Mouse (Mus musculus) ES-E14 (cell line): ENCODE measurements around the gene Adamts14. TPM values are rescaled to one million over a fixed set of nuclear protein-coding genes. Genes with fewer than 3 reads are reported as not detected.

Experiments used
- DNase-seq: peaks from one replicate; pipeline ENCODE4 v3.0.0-alpha.2; 2013; ENCODE audit warnings: low read depth, low spot score
- H3K27ac ChIP-seq: 2 replicates; pipeline ENCODE4 v1.5.1; 2012; ENCODE audit warnings: low read depth, mild to moderate bottlenecking, low read length, moderate library complexity, mixed read lengths; ENCODE audit not compliant: poor library complexity, insufficient read depth, severe bottlenecking
- H3K36me3 ChIP-seq: 2 replicates; pipeline ENCODE4 v1.6.1; 2012; ENCODE audit warnings: mild to moderate bottlenecking, low read length, moderate library complexity, mixed read lengths; ENCODE audit not compliant: control insufficient read depth, poor library complexity, insufficient read depth, severe bottlenecking
- H3K4me1 ChIP-seq, 2 experiments: fragments of 150-350 bp in 1 of 2; sonication (generic) in 1 of 2; 2 replicates each; pipeline ENCODE4 v1.6.1; 2012; ENCODE audit warnings: low read length in 2 of 2, mild to moderate bottlenecking in 1 of 2, mixed read lengths in 1 of 2; ENCODE audit not compliant: control insufficient read depth in 2 of 2, insufficient read depth in 2 of 2, poor library complexity in 1 of 2
- H3K4me3 ChIP-seq, 2 experiments: fragments of 150-350 bp in 1 of 2; sonication (generic) in 1 of 2; 2 replicates each; pipeline ENCODE4 v1.5.1; 2012; ENCODE audit warnings: low read length in 2 of 2, low read depth in 1 of 2, mild to moderate bottlenecking in 1 of 2, mixed read lengths in 1 of 2; ENCODE audit not compliant: insufficient read depth in 1 of 2, poor library complexity in 1 of 2, severe bottlenecking in 1 of 2
- H3K9ac ChIP-seq: 2 replicates; pipeline ENCODE4 v1.6.1; 2012; ENCODE audit warnings: low read depth, mild to moderate bottlenecking, low read length, mixed read lengths; ENCODE audit not compliant: poor library complexity, insufficient read depth, severe bottlenecking
- H3K9me3 ChIP-seq: fragments of 150-350 bp; sonication (generic); 2 replicates; pipeline ENCODE4 v1.6.1; 2012; ENCODE audit warnings: low read depth, mild to moderate bottlenecking, low read length; ENCODE audit not compliant: control insufficient read depth, insufficient read depth
- CHD2 ChIP-seq: IDR thresholded peaks from 2 replicates; pipeline ENCODE4 v1.6.1; 2014; ENCODE audit warnings: mild to moderate bottlenecking, low read depth, low read length, inconsistent platforms
- HCFC1 ChIP-seq: IDR thresholded peaks from 2 replicates; pipeline ENCODE4 v1.6.1; 2012; ENCODE audit warnings: low read length, inconsistent platforms, borderline replicate concordance; ENCODE audit not compliant: insufficient read depth
- MAFK ChIP-seq: IDR thresholded peaks from 2 replicates; pipeline ENCODE4 v1.6.1; 2014; ENCODE audit warnings: mild to moderate bottlenecking, low read depth, low read length, inconsistent platforms; ENCODE audit not compliant: insufficient read depth
- ZC3H11A ChIP-seq: IDR thresholded peaks from 2 replicates; pipeline ENCODE4 v1.6.1; 2012; ENCODE audit warnings: low read depth, mild to moderate bottlenecking, inconsistent platforms, low read length, borderline replicate concordance
- ZNF384 ChIP-seq: IDR thresholded peaks from 2 replicates; pipeline ENCODE4 v1.6.1; 2012; ENCODE audit warnings: low read depth, low read length, inconsistent platforms
- in situ Hi-C, 2 experiments: fragments of 600-800 bp; cut with MboI; formaldehyde crosslinking; loops; one replicate each; pipeline ENCODE4 v1.15.1; 2025; ENCODE audit warnings: low sequenced_read_pairs in 2 of 2, inconsistent platforms in 1 of 2; ENCODE audit not compliant: unreplicated experiment in 2 of 2
- total RNA-seq: library from RNA; depleted of rRNA; stranded (reverse); fragments of 300-350 nt; gene quantifications from 2 replicates; pipeline ENCODE4 v1.2.3, GENCODE M21; 2012

Gene Adamts14
- total RNA-seq, 1 experiment, result 7.4 TPM

DNA sequence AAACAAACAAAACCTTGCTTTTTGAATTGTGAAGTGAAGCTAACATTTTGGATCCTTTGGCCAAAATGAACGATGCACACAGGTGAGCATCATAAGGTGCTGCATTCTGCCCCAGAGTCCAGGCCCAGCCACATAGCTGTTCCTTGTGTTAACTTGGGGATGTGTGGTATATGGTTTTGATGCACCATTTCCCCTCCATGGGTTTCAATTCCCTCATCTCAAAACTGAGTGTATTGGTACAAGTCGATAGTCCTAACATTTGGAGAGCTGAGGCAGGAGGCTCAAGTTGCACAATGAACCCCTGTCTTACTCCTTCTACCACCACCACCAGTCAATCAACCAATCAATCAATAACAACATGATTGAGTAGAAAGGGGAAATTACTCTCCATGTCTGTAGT is 116.8 kb downstream of the Adamts14 start:
- Histone ChIP-seq H3K9me3 (no peaks in the 10 kb centered on the region), H3K4me1 (no peaks in the 10 kb centered on the region), H3K36me3 (no peaks in the 10 kb centered on the region), H3K27ac (no peak overlapping the region), H3K4me3 (no peak overlapping the region), H3K9ac (no peak overlapping the region)
- no peak for DNase-seq
- no peak for TF ChIP-seq HCFC1
- no peak for TF ChIP-seq ZNF384
- no peak for TF ChIP-seq CHD2
- TF ChIP-seq ZC3H11A, result no peak
- TF ChIP-seq MAFK, result no peak
- in situ Hi-C loops, result no loop called here

- Histone ChIP-seq H3K4me3 (no peak overlapping the region), H3K9ac (no peak overlapping the region), H3K9me3 (no peaks in the 10 kb centered on the region), H3K4me1 (no peaks in the 10 kb centered on the region), H3K27ac (no peak overlapping the region), H3K36me3 (no peaks in the 10 kb centered on the region)
- in situ Hi-C loops, result no loop called here
- TF ChIP-seq CHD2 (no peak), HCFC1 (no peak), MAFK (no peak), ZNF384 (no peak), ZC3H11A (no peak)
- DNase-seq, result no peak
These were observed 117.6 kb downstream of the Adamts14 start for GRCm38 (mm10) chr10:61155611-61156010.

- no peak overlapping the region for H3K4me3 ChIP-seq
- no peak for DNase-seq
- H3K9me3 ChIP-seq, result no peaks in the 10 kb centered on the region
- TF ChIP-seq MAFK, result no peak
- no peak for TF ChIP-seq HCFC1
- no peak for TF ChIP-seq CHD2
- no peak for TF ChIP-seq ZNF384
- TF ChIP-seq ZC3H11A, result no peak
- no peaks in the 10 kb centered on the region for H3K36me3 ChIP-seq
- H3K9ac ChIP-seq, result no peak overlapping the region
- no peaks in the 10 kb centered on the region for H3K4me1 ChIP-seq
- in situ Hi-C loops, result no loop called here
- H3K27ac ChIP-seq, result no peak overlapping the region
These were observed 121.1 kb downstream of the Adamts14 start for GRCm38 (mm10) chr10:61152131-61152530.

GRCm38 (mm10) chr10:61150616-61151015 is 122.6 kb downstream of the Adamts14 start:
- Histone ChIP-seq H3K4me3 (no peak overlapping the region), H3K4me1 (no peaks in the 10 kb centered on the region), H3K27ac (no peak overlapping the region), H3K36me3 (no peaks in the 10 kb centered on the region), H3K9me3 (no peaks in the 10 kb centered on the region), H3K9ac (no peak overlapping the region)
- DNase-seq, result no peak
- in situ Hi-C loops, result no loop called here
- no peak for TF ChIP-seq ZNF384
- no peak for TF ChIP-seq HCFC1
- no peak for TF ChIP-seq ZC3H11A
- no peak for TF ChIP-seq CHD2
- no peak for TF ChIP-seq MAFK

DNA sequence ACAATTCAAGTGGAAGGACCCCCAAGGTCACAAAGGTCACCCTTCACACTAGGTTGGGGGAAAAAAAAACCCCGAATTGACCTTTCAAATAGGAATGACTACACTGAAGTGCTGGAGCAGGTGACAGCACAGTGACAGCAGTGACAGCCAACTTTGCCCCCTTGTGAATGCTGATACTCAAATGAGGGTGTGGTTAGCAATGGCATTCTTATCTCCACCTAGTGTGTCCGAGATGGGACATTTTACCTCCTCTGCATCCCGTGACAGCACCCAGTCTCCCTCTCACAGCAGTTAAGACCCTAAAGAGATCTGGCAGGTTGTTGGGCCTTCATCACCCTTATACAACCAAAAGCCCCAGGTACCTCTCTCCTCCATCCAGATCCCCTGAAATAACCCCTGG is 123.8 kb downstream of the Adamts14 start:
- Histone ChIP-seq H3K9ac (no peak overlapping the region), H3K4me3 (no peak overlapping the region), H3K36me3 (no peaks in the 10 kb centered on the region), H3K9me3 (no peaks in the 10 kb centered on the region), H3K27ac (no peak overlapping the region), H3K4me1 (no peaks in the 10 kb centered on the region; a peak in 1 of 4 replicates)
- in situ Hi-C loops, result loop anchor here in 1 of 2 experiments (10.0 kb wide), 1 partner anchor 325 kb away; no protein-coding TSS in a partner anchor
- TF ChIP-seq HCFC1, result no peak
- no peak for TF ChIP-seq ZC3H11A
- TF ChIP-seq ZNF384, result no peak
- TF ChIP-seq MAFK, result no peak
- TF ChIP-seq CHD2, result no peak
- DNase-seq, result no peak
